Mouse (Mus musculus) frontal cortex, adult (tissue): ENCODE data around the gene Cdh20.

Source experiments
- ATAC-seq: cut with Nextera tagmentation; 2 replicates; pipeline ENCODE4 v1.9.2; 2017; ENCODE audit warnings: mild to moderate bottlenecking, moderate library complexity, mixed read lengths; ENCODE audit not compliant: low TSS enrichment

Gene Cdh20

DNA sequence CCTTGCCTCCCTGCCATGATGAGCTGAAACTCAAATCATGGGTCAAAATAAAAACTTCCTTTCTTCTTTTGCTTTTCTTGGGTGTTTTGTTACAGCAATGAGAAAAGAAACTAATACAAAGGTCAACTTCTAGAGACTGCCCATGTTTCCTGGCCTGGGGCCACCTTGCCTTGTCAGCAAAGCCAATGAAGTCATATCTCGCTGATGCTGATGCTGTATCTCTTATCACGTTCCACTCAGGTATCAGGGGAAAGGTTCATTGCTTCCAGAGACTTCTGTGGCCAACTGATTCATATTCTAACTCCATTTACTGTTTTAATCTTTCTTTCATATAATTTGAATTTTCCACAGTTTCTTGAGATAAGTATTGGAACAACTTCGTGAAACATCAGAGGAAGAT lies 273.3 kb downstream of the Cdh20 start:
- ATAC-seq = no peak
